Mouse (Mus musculus): ENCODE data around the gene Gsx1. TPM values are rescaled to one million over a fixed set of nuclear protein-coding genes. Genes with fewer than 3 reads are reported as not detected.

Gsx1 gene
- polyA plus RNA-seq, 1 experiment from 2014 or later = 27.6 TPM

GRCm38 (mm10) chr5:147227354-147228112, 39.0 kb downstream of the Gsx1 start:
- no peak overlapping the region for H3K4me3 ChIP-seq
- no peaks in the 10 kb centered on the region for H3K36me3 ChIP-seq
- H3K9ac ChIP-seq (replicated peaks) = no peak overlapping the region
- peaks cover 24% of the 10 kb centered on the region for H3K4me1 ChIP-seq
- peak overlapping the region; percentile 23 for H3K4me2 ChIP-seq (replicated peaks)
- H3K27ac ChIP-seq (replicated peaks) = no peak overlapping the region
- peaks cover 67% of the 10 kb centered on the region for H3K27me3 ChIP-seq
- 17% methylated on average over 25 of the region's 25 CpGs for WGBS
- no peaks in the 10 kb centered on the region for H3K9me3 ChIP-seq
- ATAC-seq (ENCODE audit: low FRiP score, low read depth) = peak; percentile 50; the same call in 1 of the 2 replicates

GRCm38 (mm10) chr5:147235406-147236309, 47.2 kb downstream of the Gsx1 start:
- H3K4me1 ChIP-seq = no peaks in the 10 kb centered on the region
- H3K27me3 ChIP-seq = peaks cover 4% of the 10 kb centered on the region; the same call in 1 of the 2 replicates
- no peaks in the 10 kb centered on the region for H3K9me3 ChIP-seq
- H3K4me3 ChIP-seq = no peak overlapping the region
- 84% methylated on average over 21 of the region's 21 CpGs for WGBS
- H3K36me3 ChIP-seq = no peaks in the 10 kb centered on the region
- no peak overlapping the region for H3K27ac ChIP-seq (replicated peaks)
- no peak overlapping the region for H3K4me2 ChIP-seq (replicated peaks)
- H3K9ac ChIP-seq (replicated peaks) = no peak overlapping the region
- no peak for ATAC-seq (ENCODE audit: low FRiP score, low read depth)

Other genes with a start within 250 kb of the Gsx1 start
- gene Gtf3a, start 240.0 kb upstream of the Gsx1 start, polyA plus RNA-seq (2016; fragmentation: Nextera tagmentation; extraction: Ambion mirVana) = 90.9 and 99.8 TPM in 2 replicates
- gene Mtif3, start 224.9 kb upstream of the Gsx1 start, polyA plus RNA-seq (2016; fragmentation: Nextera tagmentation; extraction: Ambion mirVana) = 21.1 and 22.5 TPM in 2 replicates
- gene Lnx2, start 112.1 kb upstream of the Gsx1 start, polyA plus RNA-seq (2016; fragmentation: Nextera tagmentation; extraction: Ambion mirVana) = 6.3 and 7.4 TPM in 2 replicates
- gene Polr1d, start 111.6 kb upstream of the Gsx1 start, polyA plus RNA-seq (2016; fragmentation: Nextera tagmentation; extraction: Ambion mirVana) = 95.4 and 100 TPM in 2 replicates
- gene Pdx1, start 81.3 kb downstream of the Gsx1 start, polyA plus RNA-seq (2016; fragmentation: Nextera tagmentation; extraction: Ambion mirVana) = not detected in 2 replicates
- not detected in 2 replicates for gene Cdx2, start 118.6 kb downstream of the Gsx1 start, polyA plus RNA-seq (2016; fragmentation: Nextera tagmentation; extraction: Ambion mirVana)
- gene Urad, start 133.7 kb downstream of the Gsx1 start, polyA plus RNA-seq (2016; fragmentation: Nextera tagmentation; extraction: Ambion mirVana) = not detected in 2 replicates
- 0.07 and 0.22 TPM in 2 replicates for gene Flt3, start 211.8 kb downstream of the Gsx1 start, polyA plus RNA-seq (2016; fragmentation: Nextera tagmentation; extraction: Ambion mirVana)
- 56.1 and 75.1 TPM in 2 replicates for gene Pan3, start 241.5 kb downstream of the Gsx1 start, polyA plus RNA-seq (2016; fragmentation: Nextera tagmentation; extraction: Ambion mirVana)